ENCODE assay signal across 30 mouse cellular contexts in the genomic region with DNA sequence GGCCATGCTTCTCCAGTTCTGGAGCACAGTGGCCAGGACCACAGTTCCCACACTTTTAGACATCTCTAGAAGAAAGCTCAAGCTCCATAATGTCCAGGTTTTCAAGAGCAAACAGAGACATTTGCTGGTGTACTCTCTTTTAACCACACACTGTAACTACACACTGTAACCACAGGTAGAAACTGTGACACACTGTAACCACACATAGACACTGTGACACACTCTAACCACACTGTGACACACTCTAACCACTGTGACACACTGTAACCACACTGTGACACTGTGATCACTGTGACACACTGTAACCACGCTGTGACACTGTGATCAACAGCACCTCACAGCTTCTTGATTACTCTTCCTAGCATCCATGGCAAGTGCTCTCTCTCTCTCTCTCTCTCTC. TPM values are rescaled to one million over a fixed set of nuclear protein-coding genes. Genes with fewer than 3 reads are reported as not detected.
DNase-seq lines count a peak whose midpoint lies in the region; ATAC-seq and TF ChIP-seq lines count a peak whose summit lies in the region.
"Had no signal": no experiment of that assay in that cellular context is flagged by ENCODE, and none has a peak within 500 bp of the region (broad histone marks: within the 10 kb centered on the region; RNA-seq: fewer than 3 reads in every experiment).

No protein-coding gene starts in this region.

- no peak overlapping the region for H3K27ac ChIP-seq in left cerebral cortex, adult 2 months
- no peak overlapping the region for H3K27ac ChIP-seq in liver, embryonic 12.5 days
- H3K27ac ChIP-seq: embryonic facial prominence, embryonic 15.5 days; midbrain, embryonic 13.5 days had no signal

- peak; percentile 38 for DNase-seq in 3134 (ENCODE audit: extremely low read depth, insufficient read length, low spot score)
- DNase-seq in CD4-positive helper T cell, adult 2 months (ENCODE audit: low read depth, low spot score): peak; percentile 72
- DNase-seq in layer of hippocampus, adult 9-10 months (ENCODE audit: low spot score): no peak
- no peak for DNase-seq in left cerebral cortex, adult 2 months (ENCODE audit: extremely low spot score in 1 of 2, low spot score in 2 of 2)
- DNase-seq: adrenal gland, postnatal 14 days; cerebellum, adult 11 months; cerebellum, postnatal 25 days; heart, adult 11 months; heart, postnatal 36 days; kidney, adult 18-20 months; kidney, postnatal 10 days; left cerebral cortex, postnatal 4 days; liver; liver, postnatal 0 days; lung, postnatal 36 days; thymus, postnatal 25 days had no signal

- no peak overlapping the region for H3K4me2 ChIP-seq in liver, embryonic 12.5 days
- H3K4me2 ChIP-seq: embryonic facial prominence, embryonic 15.5 days; midbrain, embryonic 13.5 days had no signal

- H3K27me3 ChIP-seq in megakaryocyte, embryonic 14.5 days (replicated peaks): peaks cover 26% of the 10 kb centered on the region
- H3K27me3 ChIP-seq in liver, embryonic 12.5 days (replicated peaks): no peaks in the 10 kb centered on the region
- H3K27me3 ChIP-seq: embryonic facial prominence, embryonic 15.5 days; midbrain, embryonic 13.5 days had no signal

- intact Hi-C loops in left cerebral cortex, adult 2 months (cut with DNase I): no loop called here

- H3K4me1 ChIP-seq in megakaryocyte, embryonic 14.5 days: peaks cover 56% of the 10 kb centered on the region
- H3K4me1 ChIP-seq in liver, embryonic 12.5 days: peaks cover 17% of the 10 kb centered on the region

- no peaks in the 10 kb centered on the region for H3K9me3 ChIP-seq in megakaryocyte, embryonic 14.5 days
- no peaks in the 10 kb centered on the region for H3K9me3 ChIP-seq in liver, embryonic 12.5 days (replicated peaks)
- H3K9me3 ChIP-seq: embryonic facial prominence, embryonic 15.5 days; midbrain, embryonic 13.5 days had no signal

- ATAC-seq in activated CD4-positive, CD25-positive, alpha-beta regulatory T cell, adult 4 months: peak; percentile 28
- no peak for ATAC-seq in liver, embryonic 12.5 days
- ATAC-seq: hindbrain, embryonic 16.5 days; liver, postnatal 0 days; midbrain, embryonic 13.5 days had no signal

- H3K36me3 ChIP-seq in megakaryocyte, embryonic 14.5 days (replicated peaks; ENCODE audit: low read length): no peaks in the 10 kb centered on the region
- H3K36me3 ChIP-seq in liver, embryonic 12.5 days: no peaks in the 10 kb centered on the region
- H3K36me3 ChIP-seq: embryonic facial prominence, embryonic 15.5 days; midbrain, embryonic 13.5 days had no signal

- 42% methylated on average over 1 of the region's 1 CpGs for WGBS in liver, embryonic 12.5 days (ENCODE audit: insufficient replicate concordance)

- no peak overlapping the region for H3K9ac ChIP-seq in liver, embryonic 12.5 days
- H3K9ac ChIP-seq: embryonic facial prominence, embryonic 15.5 days; liver, postnatal 0 days; midbrain, embryonic 13.5 days had no signal

- peak overlapping the region; percentile 69 for H3K4me3 ChIP-seq in megakaryocyte, embryonic 14.5 days (replicated peaks)
- H3K4me3 ChIP-seq in left cerebral cortex, adult 2 months: no peak overlapping the region
- no peak overlapping the region for H3K4me3 ChIP-seq in liver, embryonic 12.5 days
- H3K4me3 ChIP-seq: embryonic facial prominence, embryonic 15.5 days; midbrain, embryonic 13.5 days; myocyte had no signal

- no peak for TF ChIP-seq CTCF in left cerebral cortex, adult 2 months (IDR thresholded peaks at IDR 0.05)

RNA-seq across cellular contexts. Expression of a gene that starts 0.3 kb away (rescaled TPM):
- polyA plus RNA-seq in activated CD4-positive, CD25-positive, alpha-beta regulatory T cell, adult 4 months (2017; shearing (Covaris generic)): not detected
- polyA plus RNA-seq in megakaryocyte, embryonic 14.5 days (2012; ENCODE audit: insufficient read depth, low replicate concordance): not detected in 2 replicates
- not detected for total RNA-seq in left cerebral cortex, adult 2 months (2021)
- not detected in 2 replicates for polyA plus RNA-seq in liver, embryonic 12.5 days (2016; fragmentation: Nextera tagmentation; extraction: Ambion mirVana)
- total RNA-seq: adrenal gland, postnatal 14 days; gastrocnemius, adult 8-10 months; heart, postnatal 36 days; layer of hippocampus, adult 18-20 months; left cerebral cortex, adult 18-20 months; left cerebral cortex, postnatal 4 days had no signal
- polyA plus RNA-seq: brain, embryonic 14.5 days; embryonic facial prominence, embryonic 15.5 days; heart, embryonic 14.5 days; hindbrain, embryonic 16.5 days; liver, postnatal 0 days; midbrain, embryonic 13.5 days; myocyte; small intestine, adult 2 months; testis, adult 2 months had no signal

Comparison
In these comparisons a context has a peak if more than half of its experiments do, and no peak if none do; other contexts are left out.
1. DNase-seq: peak in 3134 (single experiment) and CD4-positive helper T cell, adult 2 months (single experiment); none in layer of hippocampus, adult 9-10 months (single experiment) and left cerebral cortex, adult 2 months (0 of 2).